In genomic region chr3:96487596-96488289, GRCm38 (mm10) we compare ENCODE assay signal across 8 mouse cellular contexts. TPM values are rescaled to one million over a fixed set of nuclear protein-coding genes. Genes with fewer than 3 reads are reported as not detected.
A peak's percentile ranks its signal among the peaks of the same experiment; 100 is the strongest.
DNase-seq lines count a peak whose midpoint lies in the region; ATAC-seq lines count a peak whose summit lies in the region.

No protein-coding gene starts in this region.

- peaks cover 10% of the 10 kb centered on the region for H3K27me3 ChIP-seq in embryonic facial prominence, embryonic 10.5 days (replicated peaks; ENCODE audit: low read depth, poor library complexity, severe bottlenecking)
- H3K27me3 ChIP-seq in limb, embryonic 15.5 days = peaks cover 8% of the 10 kb centered on the region; the same call in 1 of the 2 replicates

- H3K9ac ChIP-seq in limb, embryonic 15.5 days = 0 out of 2 replicates have a peak overlapping the region, but pooled peaks have one; percentile 17

- no peaks in the 10 kb centered on the region for H3K9me3 ChIP-seq in embryonic facial prominence, embryonic 10.5 days
- no peaks in the 10 kb centered on the region for H3K9me3 ChIP-seq in limb, embryonic 15.5 days

- WGBS in embryonic facial prominence, embryonic 10.5 days = 5% methylated on average over 26 of the region's 26 CpGs
- 6% methylated on average over 26 of the region's 26 CpGs for WGBS in limb, embryonic 15.5 days

- peak; percentile 85 for DNase-seq in A20 (ENCODE audit: low read depth, low spot score)
- peak; percentile 75 for DNase-seq in Muller cell, postnatal 12 days (ENCODE audit: inconsistent ontology term)
- DNase-seq in embryonic facial prominence, embryonic 10.5 days (ENCODE audit: low spot score) = peak; percentile 57
- peak; percentile 54 for DNase-seq in heart, postnatal 4 days
- DNase-seq in thymus, postnatal 14 days = peak; percentile 69
- DNase-seq in left cerebral cortex, adult 9 months (ENCODE audit: low spot score in 2 of 2) = no peak

- H3K4me1 ChIP-seq in embryonic facial prominence, embryonic 10.5 days = peaks cover 19% of the 10 kb centered on the region
- H3K4me1 ChIP-seq in limb, embryonic 15.5 days = no peaks in the 10 kb centered on the region

- peak overlapping the region; percentile 55 for H3K4me2 ChIP-seq in limb, embryonic 15.5 days

- 0 out of 2 replicates have a peak, but pooled peaks have one; percentile 3 for ATAC-seq in limb, embryonic 15.5 days (ENCODE audit: insufficient number of reproducible peaks, low FRiP score, low TSS enrichment, low read depth)
- peak; percentile 8 for ATAC-seq in monocyte, adult 5-6 weeks (replicated peaks; ENCODE audit: insufficient number of reproducible peaks, low FRiP score, low TSS enrichment, poor library complexity, severe bottlenecking)

- H3K4me3 ChIP-seq in embryonic facial prominence, embryonic 10.5 days = peak overlapping the region; percentile 52
- H3K4me3 ChIP-seq in limb, embryonic 15.5 days = peak overlapping the region; percentile 37

- H3K36me3 ChIP-seq in embryonic facial prominence, embryonic 10.5 days (replicated peaks) = no peaks in the 10 kb centered on the region
- H3K36me3 ChIP-seq in limb, embryonic 15.5 days = no peaks in the 10 kb centered on the region

- H3K27ac ChIP-seq in embryonic facial prominence, embryonic 10.5 days (replicated peaks) = peak overlapping the region; percentile 80
- H3K27ac ChIP-seq in limb, embryonic 15.5 days = peak overlapping the region; percentile 86

RNA-seq across cellular contexts. Expression of gene BC107364, which starts 35.6 kb away (rescaled TPM):
- polyA plus RNA-seq in embryonic facial prominence, embryonic 10.5 days (2016; fragmentation: Nextera tagmentation; extraction: Ambion mirVana) = not detected in 2 replicates
- under 1 TPM in 1 of 2 experiments, not detected in 1; 0.50 TPM for total RNA-seq in heart, postnatal 4 days (2021)
- 0.22 and 0.55 TPM in 2 replicates for polyA plus RNA-seq in limb, embryonic 15.5 days (2015; fragmentation: Nextera tagmentation; extraction: Ambion mirVana)
- not detected in 3 replicates for total RNA-seq in monocyte, adult 5-6 weeks (2017)

RNA-seq across cellular contexts. Expression of gene Hfe2, which starts 37.2 kb away (rescaled TPM):
- 1.4 and 1.5 TPM in 2 replicates for polyA plus RNA-seq in embryonic facial prominence, embryonic 10.5 days (2016; fragmentation: Nextera tagmentation; extraction: Ambion mirVana)
- 10 to 100 TPM; 95.6 to 97.0 TPM for total RNA-seq in heart, postnatal 4 days (2021)
- polyA plus RNA-seq in limb, embryonic 15.5 days (2015; fragmentation: Nextera tagmentation; extraction: Ambion mirVana) = 8.7 and 18.4 TPM in 2 replicates
- total RNA-seq in monocyte, adult 5-6 weeks (2017) = 0.64 TPM in 1 of 3 replicates, not detected in the others

Comparison
In these comparisons a context has a peak if more than half of its experiments do, and no peak if none do; other contexts are left out.
1. DNase-seq: peak in A20 (single experiment), Muller cell, postnatal 12 days (single experiment), embryonic facial prominence, embryonic 10.5 days (single experiment), heart, postnatal 4 days (single experiment) and thymus, postnatal 14 days (single experiment); none in left cerebral cortex, adult 9 months (0 of 2).
2. RNA of gene Hfe2, which starts 37.2 kb away (total RNA-seq): 95.6 to 97.0 TPM in heart, postnatal 4 days; 0.64 TPM in monocyte, adult 5-6 weeks; every median in the first group is over 10 times any median in the second.